Mouse (Mus musculus) T-cell, adult 2 months (primary cell): ENCODE results near the gene Bcor.

Experiments used
- DNase-seq: peaks from one replicate; pipeline ENCODE4 v3.0.0; 2022; ENCODE audit warnings: low spot score

Bcor gene

DNA sequence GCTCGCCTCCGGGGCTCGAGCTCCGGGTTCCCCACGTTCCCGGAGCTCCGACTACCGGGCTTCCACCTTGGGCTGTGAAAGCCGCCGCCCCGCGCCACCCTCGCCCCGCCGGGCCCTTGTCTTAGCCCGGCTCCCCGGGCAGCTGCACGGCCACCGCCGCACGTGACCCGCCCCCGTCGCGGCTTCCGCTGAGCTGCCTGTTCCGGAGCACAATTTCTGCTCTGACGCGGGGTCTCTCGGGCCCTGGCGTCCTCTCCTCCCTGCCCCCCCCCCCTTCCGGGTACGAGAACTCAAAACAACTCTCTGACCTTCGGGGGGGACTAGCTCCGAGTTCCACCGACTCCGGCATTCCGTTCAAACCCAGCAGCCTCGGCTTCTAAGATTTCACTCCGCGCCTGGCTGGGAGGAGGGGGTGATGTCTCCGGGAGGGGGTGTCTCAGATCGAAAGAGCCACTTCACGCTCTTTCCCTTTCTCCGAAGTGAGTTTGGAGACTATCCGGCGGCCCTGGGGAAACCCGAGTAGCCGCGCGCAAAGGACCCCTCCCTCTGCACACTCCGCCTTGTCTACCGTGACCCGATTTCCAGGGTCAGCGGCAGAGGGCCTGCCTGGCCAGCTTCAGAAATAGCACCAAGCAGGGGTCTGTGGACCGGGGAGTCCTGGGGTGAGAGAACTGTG is at the start of gene Bcor:
Gene Bcor (minus strand): TSS at position 375 of the 676 bp plus-strand sequence.
- peak; percentile 71 for DNase-seq

DNA sequence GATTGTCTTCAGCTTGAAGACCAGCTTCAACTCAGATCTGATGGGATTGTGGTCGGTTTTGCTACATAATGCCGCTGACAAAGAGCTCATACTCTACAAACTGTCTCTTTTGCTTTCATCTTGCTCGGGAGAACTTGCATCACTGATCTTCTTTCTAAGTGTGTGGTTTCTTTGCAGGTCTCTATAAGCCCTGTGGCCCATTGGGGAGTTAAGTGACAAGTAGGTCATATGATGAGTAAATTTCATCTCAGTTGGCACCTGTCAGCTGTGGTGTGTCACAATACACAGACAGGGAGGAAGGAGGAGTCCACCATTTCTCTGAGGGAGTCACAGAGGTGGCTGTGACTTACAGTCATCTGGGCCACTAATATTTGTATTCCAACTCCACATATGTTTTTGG is 42.8 kb upstream of the Bcor start:
- no peak for DNase-seq

DNA sequence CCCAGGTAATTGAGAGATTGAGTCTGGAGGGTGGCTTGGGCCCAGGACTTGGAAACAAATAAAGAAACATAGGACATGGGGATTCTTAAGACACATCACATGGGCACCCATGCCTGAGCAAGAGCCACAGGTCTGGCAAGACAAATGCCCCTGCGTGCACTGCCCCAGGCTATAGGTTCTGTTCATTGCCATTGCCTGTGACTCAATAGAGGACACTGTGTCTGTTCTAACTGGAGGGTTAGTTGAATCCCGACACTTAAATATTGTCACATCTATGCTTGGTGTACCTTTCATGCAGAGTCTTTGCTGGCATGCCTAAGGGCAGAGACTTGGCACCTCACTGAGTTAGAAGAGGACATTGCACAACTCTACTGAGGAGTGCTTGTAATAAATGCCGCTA is 41.0 kb upstream of the Bcor start:
- DNase-seq: no peak

DNA sequence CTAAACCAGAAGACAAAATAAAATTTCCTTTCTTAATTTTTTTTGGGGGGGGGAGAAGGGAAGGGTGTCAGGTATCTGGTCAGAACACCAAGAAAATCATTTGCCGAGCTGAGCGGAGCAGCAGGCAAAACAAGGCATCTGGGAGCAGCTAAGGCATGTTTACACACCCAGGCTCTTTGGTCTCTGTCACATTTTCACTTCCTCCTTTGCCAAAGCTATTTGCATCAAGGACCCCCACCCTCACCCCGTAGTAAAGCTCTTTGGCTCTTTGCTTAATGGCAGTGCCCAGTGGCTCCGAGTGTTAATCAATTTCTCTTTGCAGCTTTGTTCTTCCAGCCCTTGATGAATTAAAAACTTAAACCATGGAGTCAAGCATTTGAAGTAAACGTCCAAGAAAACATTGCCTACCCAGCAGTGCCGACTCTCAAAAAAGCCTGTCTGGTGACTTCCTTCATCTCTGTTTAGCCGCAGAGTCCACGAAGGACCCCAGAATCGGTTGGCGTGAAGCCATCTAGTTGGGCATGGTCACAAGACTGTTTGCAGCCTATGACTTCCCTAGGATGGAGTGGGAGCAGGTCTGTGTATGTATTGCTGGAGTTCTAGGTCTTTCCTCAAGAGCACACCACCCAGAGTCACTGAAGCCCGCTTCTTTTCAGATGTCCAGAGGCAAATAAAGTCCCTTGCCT is 35.2 kb upstream of the Bcor start:
- no peak for DNase-seq

DNA sequence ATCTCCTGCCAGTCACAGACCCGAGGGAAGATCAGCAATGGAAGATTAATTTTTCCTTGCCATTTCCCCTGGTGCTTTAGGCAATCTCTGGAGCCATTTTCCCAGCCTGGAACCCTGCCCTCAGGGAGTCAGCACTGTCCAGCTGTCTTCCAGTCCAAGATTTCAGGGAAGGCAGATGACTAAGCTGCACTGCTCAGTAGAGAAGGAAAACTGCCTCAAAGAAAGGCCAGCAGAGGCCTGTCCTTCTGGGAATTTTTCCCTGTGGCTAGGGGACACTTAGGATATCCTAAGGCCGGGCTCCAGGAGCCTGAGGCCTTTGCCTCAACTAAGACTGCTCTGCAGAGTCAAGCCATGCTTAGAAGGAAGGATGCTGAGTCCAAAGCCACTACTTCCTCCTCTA is 32.2 kb upstream of the Bcor start:
- DNase-seq: no peak

DNA sequence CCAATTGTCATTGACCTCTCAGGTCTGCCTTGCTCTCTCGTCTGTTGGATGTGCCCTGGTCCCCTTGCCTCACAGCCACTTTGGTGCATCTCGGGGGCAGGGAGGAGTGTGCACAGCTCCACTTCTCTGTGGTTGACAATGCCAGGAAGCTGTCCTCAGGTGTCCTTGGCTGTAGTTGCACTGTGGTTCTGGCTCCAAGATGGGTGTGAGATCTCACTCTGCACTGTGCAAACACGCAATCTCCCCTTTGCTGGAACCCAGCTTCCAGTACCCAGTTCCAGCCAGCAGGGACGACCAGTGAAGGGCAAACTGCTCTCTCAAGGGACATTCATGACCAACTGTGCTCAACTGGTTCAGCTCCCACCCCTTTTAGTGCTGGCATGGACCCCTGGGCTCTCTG is 29.4 kb upstream of the Bcor start:
- no peak for DNase-seq

DNA sequence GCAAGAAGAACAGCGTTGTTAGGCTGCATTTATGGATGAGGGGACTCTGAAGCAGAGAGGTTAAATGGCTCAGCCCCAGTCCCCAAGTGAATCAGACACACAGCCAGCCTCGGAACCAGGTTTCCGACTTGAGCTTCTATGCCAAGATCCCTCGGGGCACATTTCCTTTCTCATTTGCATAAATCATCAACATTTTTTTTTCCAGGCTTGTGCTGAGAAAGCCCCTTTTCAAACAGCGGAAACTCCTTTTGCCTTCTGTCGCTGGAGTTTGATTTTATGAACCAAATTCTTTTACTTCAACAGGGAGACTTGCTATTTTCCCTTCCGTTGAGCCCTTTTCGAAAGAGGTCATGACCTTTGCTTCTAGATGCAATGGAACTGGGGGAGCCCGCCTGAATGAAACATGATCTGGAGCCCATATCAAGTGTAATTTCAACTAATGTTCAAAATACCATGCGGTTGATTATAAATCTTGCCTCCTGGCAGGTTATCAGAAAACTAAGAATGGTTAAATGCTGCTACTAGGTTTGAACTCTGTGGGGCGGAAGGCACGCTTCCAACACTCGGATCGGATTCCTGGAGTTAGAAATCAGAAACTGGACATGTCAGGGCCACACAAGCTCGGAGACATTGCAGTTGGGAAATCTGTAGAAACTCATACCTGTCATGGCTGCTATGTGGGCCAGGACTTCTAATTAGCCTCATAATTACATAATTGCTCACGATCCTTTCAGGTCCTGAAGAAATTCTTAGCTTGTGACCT is 15.2 kb upstream of the Bcor start:
- no peak for DNase-seq

DNA sequence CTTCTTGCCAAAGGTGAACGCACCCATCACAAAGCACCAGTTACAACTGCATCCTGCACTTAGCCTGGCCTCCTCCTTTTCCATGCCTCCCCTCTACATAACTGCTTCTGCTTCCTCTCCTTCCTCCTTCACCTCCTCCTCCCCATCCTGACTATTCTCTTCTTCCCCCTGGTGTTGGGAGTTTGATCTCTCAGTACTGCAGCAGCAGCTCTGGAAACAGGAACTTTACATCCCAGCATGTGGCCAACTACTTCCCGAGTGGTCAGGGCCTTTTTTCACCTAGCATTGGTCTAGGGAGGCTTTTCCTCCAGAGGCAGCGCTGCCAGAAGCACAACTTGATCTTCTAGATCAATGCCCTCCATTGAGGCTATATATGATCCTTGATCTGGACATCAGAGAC is 10.0 kb upstream of the Bcor start:
- no peak for DNase-seq

DNA sequence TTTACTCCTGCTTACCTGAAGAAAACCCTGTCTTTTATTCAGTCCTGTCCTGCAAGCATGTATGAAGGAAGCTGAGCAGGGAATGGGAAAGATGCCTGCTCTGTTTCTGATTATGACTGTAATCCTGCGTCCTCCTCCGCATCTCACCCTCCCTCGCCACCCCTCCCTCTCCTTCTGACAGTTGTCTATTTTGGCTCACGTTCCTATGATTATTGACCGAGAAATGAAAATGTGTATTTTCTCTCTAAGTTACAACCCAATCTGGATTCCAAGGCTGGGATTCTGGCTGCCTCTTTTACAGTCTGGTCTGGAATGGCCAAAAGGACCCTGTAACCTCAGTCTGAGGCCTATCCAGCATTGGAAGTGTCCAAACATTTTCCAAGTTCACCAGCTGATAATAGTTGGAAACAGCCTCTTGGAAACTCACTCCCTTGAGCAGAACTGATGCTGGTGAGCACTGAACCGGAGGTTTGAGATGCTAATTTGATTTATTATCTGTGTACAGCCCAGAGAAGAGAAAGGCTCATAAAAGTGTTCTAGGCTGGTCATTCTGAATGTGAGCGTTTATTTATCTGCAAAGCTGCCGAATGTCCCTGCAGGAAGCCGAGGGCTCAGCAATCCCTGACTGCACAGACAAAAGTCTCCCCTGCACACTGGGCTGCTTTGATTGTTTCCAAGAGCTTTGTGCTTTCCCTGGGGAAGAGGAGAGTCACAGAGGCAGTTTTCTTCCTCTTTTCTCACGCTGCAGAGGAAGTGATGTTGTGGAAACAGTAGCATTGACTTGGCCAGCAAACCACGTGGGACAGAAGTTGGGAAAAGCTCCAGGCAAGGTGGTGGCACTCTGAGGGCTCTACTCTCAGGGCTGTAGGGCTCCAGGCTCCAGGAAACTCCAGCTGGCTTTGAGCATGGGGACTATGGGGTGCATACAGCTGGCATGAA is 4.7 kb upstream of the Bcor start:
- no peak for DNase-seq

DNA sequence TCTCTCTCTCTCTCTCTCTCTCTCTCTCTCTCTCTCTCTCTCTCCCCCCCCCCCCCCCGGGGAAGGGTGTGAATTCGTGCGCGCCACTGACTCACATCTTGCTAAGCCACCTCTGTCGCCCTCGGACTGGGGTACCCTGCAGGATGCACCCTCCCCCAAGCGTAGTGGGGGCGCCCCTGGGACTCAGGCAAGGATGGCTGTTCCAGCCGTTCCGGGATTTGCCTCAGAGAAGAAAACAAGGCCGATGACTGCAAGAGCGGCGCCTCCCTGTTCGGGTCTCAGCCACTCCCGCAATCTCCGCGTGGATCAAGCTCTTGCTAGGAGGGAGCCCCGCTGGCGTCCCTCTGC is 647 bp downstream of the Bcor start:
- peak; percentile 47 for DNase-seq

DNA sequence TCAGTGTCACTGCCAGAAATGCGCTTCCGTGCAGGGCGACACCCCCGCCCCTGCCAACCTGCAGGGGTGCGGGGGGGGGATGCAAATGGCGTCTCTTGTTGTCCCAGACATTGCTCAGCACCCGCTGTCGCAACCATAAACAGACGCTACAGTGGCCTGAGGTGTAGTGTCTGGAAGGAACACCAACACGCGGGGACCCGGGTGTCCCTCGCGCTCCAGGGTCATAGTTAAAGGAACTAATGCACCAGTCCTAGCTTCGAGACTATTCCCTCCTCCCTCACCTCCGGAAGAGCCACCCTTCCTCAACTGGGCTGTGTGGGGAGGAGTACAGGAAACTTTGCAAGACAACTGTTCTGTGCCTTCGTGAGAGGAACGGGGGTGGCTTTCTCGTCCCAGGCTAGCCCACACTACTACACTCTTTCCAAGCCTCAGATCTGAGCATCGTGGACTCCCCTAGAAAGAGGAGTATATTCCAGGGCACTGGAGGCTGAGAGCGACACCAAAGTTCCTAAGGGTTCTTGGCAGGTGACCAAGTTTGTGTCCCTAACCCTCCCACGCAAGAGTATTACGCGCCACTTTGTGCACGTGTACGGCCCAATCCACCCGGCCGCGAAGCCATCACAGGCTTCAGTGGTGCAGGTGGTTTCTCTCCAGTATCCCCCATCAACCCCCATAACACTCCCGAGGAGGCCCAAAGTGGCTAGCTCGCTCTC is 1.2 kb downstream of the Bcor start:
- peak; percentile 81 for DNase-seq

DNA sequence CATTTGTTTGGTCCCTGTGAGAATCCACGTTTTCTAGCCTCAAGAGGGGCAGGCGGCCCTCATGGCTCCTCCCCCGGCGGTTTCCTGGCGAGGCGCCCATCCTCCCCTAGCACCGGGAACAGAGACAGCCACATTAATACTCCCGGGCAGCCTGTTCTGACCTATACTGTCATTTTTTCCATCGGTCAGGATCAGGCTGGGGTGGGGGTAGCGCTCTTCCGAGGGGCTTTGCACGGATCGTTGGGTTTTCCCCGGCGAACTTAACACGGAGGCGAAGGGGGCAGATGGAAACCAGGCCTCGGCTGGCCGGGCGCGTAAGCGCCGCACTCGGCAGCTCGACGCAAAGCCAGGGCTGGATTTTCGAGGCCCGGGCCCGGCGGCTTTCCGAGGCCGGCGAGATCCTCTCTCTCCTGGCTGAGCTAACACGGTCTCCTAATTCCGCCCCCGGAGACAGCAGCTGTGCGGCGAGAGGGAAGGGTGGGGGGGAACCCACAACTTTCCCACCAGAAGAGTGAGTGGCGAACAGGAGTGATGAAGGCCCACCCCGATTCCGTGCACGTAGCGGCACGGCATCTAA is 1.8 kb downstream of the Bcor start:
- DNase-seq: no peak

DNA sequence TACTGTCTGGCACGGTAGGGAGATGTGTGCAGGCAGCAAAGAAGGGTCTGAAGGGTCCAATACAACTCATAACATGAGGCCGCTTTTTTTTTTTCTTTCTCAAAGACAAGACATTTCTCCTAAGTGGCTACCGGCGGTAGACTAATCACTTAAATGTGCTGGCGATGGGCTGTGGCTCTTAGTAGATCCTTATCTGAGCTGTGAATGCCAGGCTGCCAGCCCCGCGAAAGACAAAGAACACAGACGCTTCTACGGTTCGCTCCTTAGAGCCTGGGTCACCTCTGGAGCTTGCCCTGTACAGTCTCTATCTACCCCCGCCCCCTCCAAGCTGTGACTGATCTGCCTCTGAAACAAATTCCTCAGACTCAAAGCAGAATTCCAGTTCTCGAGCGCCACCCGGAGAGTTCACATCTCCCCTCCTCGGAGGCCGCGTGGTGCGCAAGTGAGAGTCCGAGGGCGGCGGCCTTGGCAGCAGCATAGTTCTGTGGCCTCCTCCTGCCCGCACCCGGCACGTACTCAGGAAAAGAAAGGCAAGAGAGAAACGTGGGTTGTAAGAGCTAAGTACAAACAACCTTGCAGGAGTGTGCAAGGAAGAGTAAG is 2.7 kb downstream of the Bcor start:
- no peak for DNase-seq

DNA sequence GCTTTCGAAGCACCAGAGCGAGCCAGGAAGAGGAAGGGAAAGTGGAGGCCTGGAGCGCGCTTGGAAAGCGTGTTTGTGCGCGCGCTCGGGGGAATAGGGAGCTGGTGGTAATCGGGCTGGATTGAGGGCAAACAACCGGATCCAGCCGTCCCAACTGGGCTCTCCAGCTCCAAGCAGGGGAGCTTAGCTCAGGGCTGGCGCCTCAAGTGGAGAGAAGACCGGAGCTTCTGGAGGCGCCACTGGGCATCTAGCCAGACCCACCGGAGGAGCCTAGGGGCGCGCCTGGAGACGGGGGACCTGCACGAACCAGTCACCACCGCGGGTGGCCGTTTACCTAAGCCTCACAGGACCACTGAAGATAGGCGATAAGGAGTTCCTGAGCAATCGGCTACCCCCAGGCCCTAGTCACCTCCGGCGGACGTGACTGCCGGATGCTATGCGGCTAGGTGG is 4.3 kb downstream of the Bcor start:
- DNase-seq: peak; percentile 48

DNA sequence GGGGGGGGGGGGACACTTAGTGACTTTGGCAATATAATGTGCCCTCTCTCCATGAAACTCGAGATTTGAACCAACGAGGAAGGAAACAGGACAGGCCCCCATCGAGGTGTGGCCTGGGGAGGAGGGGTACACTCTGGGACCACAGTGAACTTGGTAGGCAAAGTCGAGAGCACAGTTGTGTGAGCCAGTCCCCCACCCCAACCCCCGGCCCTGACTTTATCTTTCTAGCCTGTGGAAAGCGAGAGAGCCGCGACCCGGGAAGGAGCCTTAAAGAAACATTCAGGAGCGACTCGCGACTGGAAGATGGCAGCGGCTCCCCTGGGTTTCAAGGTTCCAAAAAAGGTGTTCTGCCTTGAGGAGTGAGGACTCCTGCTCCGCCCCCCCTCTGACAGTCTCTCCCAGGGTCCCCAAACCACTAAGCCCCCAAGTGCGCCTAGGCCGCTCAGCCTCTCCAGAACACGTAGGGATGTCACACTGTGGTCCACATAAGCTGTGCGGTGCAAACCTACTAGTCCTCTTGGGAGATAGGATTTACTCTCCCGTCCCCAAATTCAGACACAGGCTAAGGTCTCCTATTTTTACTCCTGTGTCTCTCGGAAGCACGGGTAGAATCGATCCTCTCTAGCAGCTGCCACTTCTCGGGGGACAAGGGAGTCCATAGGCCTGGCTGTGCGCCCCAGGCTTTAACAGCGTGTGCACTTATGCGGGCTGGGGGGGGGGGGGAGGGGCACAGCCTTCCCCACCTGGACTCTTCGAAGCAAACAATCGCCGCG is 4.9 kb downstream of the Bcor start:
- no peak for DNase-seq

DNA sequence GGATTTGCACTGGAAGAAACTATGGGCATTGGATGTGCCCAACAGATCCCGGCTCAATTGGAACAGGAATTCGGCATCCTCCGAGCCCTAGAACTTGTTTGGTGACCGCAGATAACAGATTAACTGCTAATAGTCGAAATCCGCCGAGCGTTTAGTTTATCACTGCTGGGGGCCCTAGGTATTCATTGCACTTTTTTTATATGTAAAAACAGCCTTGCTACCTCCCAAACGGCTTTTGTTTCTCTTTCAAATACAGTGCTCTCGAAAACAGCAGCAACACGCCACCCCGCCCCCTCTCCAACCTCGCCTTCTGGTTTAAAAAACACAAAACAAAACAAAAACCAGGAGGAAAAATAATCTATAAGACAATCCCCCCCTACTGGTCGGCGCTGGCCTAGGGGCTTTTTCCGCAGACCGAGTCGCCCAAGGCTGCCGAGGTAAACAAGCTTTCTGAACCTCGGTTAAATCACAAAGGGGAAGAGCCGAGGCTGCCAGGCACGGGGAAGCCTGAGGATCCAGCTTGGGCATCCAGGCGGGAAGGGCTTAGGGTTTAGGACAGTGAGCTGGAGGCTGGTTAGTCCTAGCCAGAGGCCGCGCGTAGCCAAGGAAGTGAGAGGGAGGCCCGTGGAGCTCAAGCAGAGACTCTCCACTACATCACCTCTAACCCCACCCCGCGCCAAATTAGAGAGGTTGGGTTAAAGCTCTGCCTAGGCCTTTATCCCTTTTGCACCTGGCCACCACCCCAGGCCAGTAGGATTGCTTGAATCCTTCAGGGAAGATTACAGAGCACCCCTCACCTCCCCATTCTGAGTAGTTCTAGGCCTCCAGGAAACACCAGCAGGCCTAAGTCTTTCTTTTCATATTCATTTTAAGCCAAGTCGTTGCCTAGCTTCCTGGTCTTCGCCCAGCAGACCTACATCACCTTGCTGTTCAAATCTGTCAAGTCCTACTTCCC is 6.7 kb downstream of the Bcor start:
- peak; percentile 77 for DNase-seq

DNA sequence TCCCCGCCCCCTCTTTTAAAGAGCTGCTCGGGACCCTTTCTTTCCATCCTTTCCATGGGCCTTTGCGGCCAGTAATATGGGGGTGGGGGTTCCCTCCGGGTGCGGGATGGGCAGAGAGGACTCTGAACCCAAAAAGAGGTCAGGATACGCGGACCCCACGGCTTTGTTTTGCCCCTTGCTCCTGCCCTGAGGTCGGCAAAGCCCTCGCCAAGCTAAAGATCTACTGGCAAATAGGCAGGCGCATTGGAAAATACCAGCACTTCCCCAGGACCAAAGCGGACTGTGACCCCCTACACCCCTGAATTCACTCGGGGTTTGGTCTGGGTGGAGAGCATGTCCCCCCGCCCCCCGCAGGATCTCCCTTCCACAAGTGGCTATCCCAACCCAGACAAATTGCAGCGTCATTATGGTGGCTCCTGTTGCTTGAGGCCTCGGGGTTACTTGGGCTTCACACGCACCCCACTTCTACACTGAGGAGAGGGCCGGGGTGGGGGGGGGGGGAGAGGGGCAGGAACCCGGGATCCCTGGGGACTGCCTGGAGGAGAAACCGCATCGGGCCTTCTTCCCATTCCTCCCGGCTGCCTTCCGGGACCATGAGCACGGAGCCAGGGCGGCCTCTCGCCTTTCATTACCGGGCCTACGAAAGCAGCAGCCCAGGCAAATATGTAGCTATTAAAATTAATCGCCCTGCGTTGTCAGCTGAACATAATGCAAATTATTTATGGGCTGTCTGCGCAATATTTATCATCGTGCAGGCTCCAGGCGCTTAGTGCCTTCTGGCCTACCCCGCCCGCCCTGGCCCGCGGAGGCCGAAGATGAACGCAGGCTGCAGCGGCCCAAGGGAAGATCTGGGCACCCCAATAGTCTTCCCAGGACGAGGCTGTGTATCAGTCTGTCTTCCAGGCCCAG is 7.9 kb downstream of the Bcor start:
- DNase-seq: no peak
